Mouse (Mus musculus) bone marrow, adult 2 months (tissue): ENCODE measurements at regions not wholly inside any gene's neighbourhood (a gene's known extent, or its start where the extent isn't known, plus 50 kb on each side); places are given as distances from the start of the nearest gene placed in this dataset.

Source experiments
- CTCF ChIP-seq: fragments of 200-500 bp; IDR thresholded peaks from 2 replicates; pipeline ENCODE4 v1.5.1; 2011; ENCODE audit warnings: low read length, control low read depth; ENCODE audit not compliant: control insufficient read depth, insufficient read depth
- POLR2A ChIP-seq: fragments of 200-500 bp; IDR thresholded peaks from 2 replicates; pipeline ENCODE4 v1.6.1; 2011; ENCODE audit warnings: low read depth, mild to moderate bottlenecking, control low read depth, low read length, borderline replicate concordance; ENCODE audit not compliant: control insufficient read depth

DNA sequence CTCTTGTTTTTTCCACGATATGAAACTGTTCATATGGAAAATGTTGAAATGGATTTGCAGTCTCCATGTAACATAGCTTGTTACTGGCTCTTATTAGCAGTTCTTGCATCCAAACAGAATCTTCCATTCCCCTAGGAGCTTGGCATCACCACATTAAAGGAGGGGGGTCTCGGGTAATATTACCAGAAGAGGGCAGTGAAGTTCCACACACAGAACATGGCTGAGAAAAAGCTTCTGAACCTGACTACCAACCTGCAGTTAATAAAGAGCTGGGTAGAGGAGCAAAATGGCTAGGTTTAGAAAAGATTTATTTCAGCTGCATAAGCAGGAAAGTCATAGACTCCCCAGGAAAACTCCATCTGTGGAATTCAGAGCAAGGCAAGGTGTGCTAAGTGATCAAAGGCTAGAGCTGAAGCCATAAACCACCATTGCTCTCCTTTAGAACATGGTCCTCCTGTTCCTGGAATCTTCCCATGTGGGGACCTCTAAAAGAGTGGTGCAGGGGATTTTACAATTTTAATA, 1157.9 kb upstream of the Sel1l start:
- no peak for TF ChIP-seq POLR2A
- TF ChIP-seq CTCF, result no peak
